Mouse (Mus musculus) adrenal gland, postnatal 25 days (tissue): ENCODE measurements around the gene Gstt2. TPM values are rescaled to one million over a fixed set of nuclear protein-coding genes. Genes with fewer than 3 reads are reported as not detected.
"Not testable (repeated sequence)": the region's sequence is repeated elsewhere in the genome, so short reads cannot be mapped to it uniquely, and the experiment has no call there.

Source experiments
- DNase-seq: peaks from one replicate; pipeline ENCODE4 v3.0.0; 2021; ENCODE audit warnings: mixed read lengths
- total RNA-seq: library from RNA; stranded (reverse); gene quantifications from 2 replicates; pipeline ENCODE4 v1.2.3, GENCODE M21; 2021

Gene Gstt2
- total RNA-seq, 1 experiment from 2014 or later, result 41.5 TPM

- no peak for DNase-seq
Observed at GRCm38 (mm10) chr10:75855416-75855981, 18.3 kb upstream of the Gstt2 start.

- no peak for DNase-seq
Observed at GRCm38 (mm10) chr10:75854791-75855190, 17.6 kb upstream of the Gstt2 start.

DNA sequence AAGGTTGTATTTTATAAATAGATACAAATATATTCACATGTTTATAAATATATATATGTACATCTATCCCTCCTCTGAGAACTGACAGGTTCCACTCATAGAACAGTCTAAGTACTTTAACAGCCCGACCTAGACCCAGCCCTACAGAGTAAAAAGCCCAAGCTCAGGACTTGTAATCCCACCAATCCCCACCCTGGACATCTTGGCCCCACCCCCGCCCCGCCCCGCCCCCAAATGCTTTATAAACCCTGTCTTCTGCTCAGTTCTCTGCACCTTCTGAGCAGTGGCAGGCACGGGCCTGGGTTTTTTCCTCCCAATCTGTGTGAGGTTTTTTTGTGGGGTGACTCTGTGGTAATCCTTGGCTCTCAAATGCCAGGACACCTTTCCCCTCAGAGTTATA lies 16.9 kb upstream of the Gstt2 start:
- DNase-seq, result no peak

DNA sequence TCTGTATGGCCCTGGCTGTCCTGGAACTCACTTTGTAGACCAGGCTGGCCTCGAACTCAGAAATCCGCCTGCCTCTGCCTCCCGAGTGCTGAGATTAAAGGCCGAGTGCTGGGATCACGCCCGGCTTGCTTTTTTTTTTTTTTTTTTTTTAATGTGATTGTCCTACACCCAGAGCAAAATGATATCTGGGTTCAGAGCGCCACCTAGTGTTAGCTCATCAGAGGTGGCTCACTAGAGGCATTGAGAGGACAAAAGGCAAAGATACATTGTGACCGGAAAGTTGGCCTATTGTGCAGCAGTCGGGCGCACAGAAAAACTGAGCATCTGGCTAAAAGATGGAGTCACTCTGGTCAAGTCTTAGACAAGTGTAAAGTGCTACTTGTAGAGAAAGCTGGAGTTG lies 16.2 kb upstream of the Gstt2 start:
- DNase-seq, result peak; percentile 77

DNA sequence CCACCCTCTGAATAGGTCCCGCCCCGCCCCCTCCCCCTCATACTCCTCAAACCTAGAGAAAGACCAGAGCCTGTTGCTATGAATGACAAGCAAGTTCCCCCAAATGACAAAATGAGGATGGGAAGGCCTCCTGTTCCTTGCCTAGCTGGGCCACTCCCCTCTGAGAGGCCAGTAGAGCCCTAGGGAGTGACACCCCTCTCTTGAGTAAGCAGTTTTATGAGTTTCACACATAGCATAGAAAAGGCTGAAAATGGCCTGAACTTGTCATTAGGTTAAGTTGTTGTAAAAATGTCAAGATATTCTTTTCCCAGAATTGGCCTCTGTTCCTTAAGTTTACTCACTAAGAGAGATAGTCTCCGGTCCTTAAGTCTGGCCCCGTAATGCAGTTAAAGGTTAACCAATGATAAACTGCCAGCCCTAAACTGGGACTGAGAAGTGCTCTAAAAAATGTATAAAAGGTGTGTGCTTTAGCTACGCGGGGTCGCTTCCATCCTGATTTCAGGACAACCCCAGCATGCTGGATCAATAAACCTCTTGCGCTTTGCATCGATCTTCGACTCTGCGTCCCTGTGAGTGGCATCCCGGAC lies 15.4 kb upstream of the Gstt2 start:
- DNase-seq, result no peak

GRCm38 (mm10) chr10:75851681-75852080 lies 14.5 kb upstream of the Gstt2 start:
- DNase-seq, result no peak

DNA sequence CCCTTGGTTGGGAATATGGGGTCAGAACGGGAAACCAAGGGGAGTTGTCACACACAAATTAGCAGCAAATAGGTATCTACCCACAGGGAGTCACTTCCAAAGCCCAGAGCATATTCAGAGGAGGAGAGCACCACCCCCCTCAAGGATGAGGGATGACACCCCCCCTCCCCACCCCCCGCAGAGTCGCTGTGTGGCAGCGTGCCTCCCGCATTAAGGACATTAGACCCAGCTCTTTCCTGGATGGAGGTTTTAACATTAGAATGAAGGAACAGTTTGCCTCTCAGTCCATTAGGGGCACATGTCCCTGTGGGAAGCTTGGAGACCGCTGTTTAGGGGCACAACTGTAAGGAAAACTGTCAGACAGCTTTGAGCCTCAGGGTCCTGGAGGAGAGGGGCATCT lies 13.9 kb upstream of the Gstt2 start:
- DNase-seq, result no peak

DNA sequence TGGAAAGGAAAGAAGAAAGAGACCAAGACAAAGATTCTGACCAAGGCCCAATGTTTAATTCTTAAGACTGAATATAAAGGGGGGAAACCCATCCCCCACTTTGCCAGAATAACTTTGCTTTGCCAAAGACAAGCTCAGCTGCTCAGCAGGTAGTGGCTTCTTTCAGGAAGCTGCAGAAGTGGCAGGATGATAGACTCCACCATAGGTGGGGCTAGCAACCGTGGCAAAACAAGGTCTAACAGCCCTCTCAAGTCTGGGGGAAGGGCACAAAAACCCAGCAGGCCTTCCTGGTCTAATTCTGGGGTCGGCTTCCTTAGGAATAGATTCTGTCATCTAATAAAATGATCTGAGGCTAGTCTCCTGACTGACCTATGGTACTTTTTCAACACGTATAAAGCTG lies 11.2 kb upstream of the Gstt2 start:
- DNase-seq, result no peak

GRCm38 (mm10) chr10:75845306-75845930 lies 8.2 kb upstream of the Gstt2 start:
- no peak for DNase-seq

- no peak for DNase-seq
Observed at GRCm38 (mm10) chr10:75844800-75845199, 7.6 kb upstream of the Gstt2 start.

GRCm38 (mm10) chr10:75843898-75844297 lies 6.7 kb upstream of the Gstt2 start:
- not testable (repeated sequence) for DNase-seq

- no peak for DNase-seq
Observed at GRCm38 (mm10) chr10:75839092-75839491, 1.9 kb upstream of the Gstt2 start.

- no peak for DNase-seq
Observed at GRCm38 (mm10) chr10:75835761-75836531, 1.3 kb downstream of the Gstt2 start.

DNA sequence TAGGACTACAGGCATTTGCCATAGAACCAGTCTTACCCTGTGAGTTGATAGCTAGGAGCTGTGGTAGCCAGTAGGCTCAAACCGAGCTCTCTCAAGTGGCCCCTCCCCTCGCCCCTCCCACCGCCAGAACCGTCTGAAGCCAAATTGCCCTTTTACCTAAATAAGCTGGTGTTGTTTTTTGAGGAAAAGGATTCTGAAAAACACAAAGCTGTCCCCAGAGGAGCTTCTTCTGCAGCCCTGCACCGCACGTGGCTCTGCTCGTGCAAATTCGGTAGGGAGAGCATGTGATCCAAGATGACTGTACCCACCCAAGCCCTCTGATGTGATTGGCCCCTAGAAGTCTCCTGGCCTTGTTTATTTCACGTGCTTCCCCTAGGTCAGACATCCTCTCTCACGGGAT lies 1.9 kb downstream of the Gstt2 start:
- peak; percentile 66 for DNase-seq

- no peak for DNase-seq
Observed at GRCm38 (mm10) chr10:75834721-75835120, 2.5 kb downstream of the Gstt2 start.

GRCm38 (mm10) chr10:75834250-75834649 lies 3.0 kb downstream of the Gstt2 start:
- peak; percentile 80 for DNase-seq

GRCm38 (mm10) chr10:75833456-75834080 lies 3.7 kb downstream of the Gstt2 start:
- DNase-seq, result no peak

DNA sequence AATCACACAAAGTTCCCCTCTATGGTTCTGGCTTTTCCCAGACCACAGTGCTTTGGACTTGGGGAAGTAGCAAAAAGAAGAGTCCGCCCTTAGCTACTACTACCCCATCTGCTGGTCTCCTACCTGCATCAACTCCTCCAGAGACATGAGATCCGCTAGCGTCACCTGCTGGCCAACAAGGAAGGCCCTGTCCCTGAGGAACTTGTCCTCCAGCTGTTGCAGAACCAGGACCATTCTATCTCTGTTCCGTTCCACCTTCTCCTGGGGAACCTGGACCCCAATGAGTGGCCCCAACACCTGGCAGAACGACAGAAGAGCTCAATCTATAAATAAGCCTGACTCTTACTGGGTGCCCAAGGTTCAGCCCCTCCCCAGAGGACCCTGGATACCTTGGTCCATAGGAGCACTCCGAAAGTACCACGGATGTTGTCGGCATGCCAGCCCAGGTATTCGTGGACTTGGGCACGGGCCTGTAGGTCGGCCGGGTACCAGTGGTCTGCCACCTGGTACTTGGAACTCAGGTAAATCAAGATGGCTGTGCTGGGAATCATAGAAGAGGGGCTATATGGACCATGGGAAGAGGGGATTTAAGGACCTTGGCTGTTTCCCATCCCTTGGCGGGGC lies 4.8 kb downstream of the Gstt2 start:
- peak; percentile 71 for DNase-seq

GRCm38 (mm10) chr10:75830275-75830670 lies 7.0 kb downstream of the Gstt2 start:
- no peak for DNase-seq

DNA sequence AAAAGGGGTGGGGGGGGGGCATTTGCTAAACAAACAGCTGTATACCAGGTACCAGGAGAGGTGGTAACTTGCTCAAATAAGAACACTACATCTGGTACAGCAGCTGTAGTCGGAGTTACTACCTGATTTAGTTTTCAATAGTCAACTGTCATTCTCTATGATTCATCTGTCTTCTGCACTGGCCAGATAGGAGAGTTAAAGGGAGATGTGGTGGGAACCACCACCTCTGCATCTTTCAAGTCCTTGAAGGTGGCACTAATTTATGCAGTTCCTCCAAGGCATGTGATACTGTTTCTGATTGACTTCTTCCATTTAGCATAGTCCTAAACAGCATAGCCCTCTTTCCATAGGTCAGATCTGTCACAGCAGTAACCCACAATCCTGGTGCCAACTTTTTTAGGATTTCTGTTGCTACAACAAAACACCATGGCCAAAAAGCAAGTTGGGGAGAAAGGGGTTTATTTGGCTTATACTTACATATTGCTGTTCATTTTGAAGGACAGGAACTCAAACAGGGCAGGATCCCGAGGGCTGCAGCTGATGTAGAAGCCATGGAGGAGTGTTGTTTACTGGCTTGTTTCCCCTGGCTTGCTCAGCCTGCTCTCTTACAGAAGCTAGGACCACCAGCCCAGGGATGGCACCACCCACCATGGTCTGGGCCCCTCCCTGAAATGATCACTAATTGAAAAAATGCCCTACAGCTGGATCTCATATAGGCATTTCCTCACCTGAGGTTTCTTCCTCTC lies 7.5 kb downstream of the Gstt2 start:
- DNase-seq, result no peak

GRCm38 (mm10) chr10:75828500-75828931 lies 8.7 kb downstream of the Gstt2 start:
- peak; percentile 40 for DNase-seq
